Mouse (Mus musculus) midbrain, postnatal 0 days (tissue): ENCODE data around the gene Zbtb49. TPM values are rescaled to one million over a fixed set of nuclear protein-coding genes. Genes with fewer than 3 reads are reported as not detected.

ENCODE experiments used
- ATAC-seq: fragments of 200-750 bp; cut with Nextera tagmentation; 2 replicates; pipeline ENCODE4 v1.8.0; 2017; ENCODE audit warnings: moderate number of reproducible peaks, mild to moderate bottlenecking, moderate TSS enrichment, moderate library complexity; ENCODE audit not compliant: low FRiP score
- DNase-seq: peaks from one replicate; pipeline ENCODE4 v3.0.0-alpha.2; 2015; ENCODE audit warnings: low spot score
- H3K27ac ChIP-seq: fragments of 300-500 bp; sonication (generic); 2 replicates; pipeline ENCODE4 v1.5.1; 2014; ENCODE audit warnings: low read depth, mild to moderate bottlenecking, low read length, mixed read lengths
- H3K27me3 ChIP-seq: fragments of 300-500 bp; sonication (generic); 2 replicates; pipeline ENCODE4 v1.6.1; 2014; ENCODE audit warnings: low read length, control low read depth, mixed read lengths; ENCODE audit not compliant: insufficient read depth
- H3K36me3 ChIP-seq: fragments of 300-500 bp; sonication (generic); 2 replicates; pipeline ENCODE4 v1.6.1; 2014; ENCODE audit warnings: low read length, control low read depth, mixed read lengths; ENCODE audit not compliant: insufficient read depth
- H3K4me1 ChIP-seq: fragments of 300-500 bp; sonication (generic); 2 replicates; pipeline ENCODE4 v1.6.1; 2014; ENCODE audit warnings: mild to moderate bottlenecking, control low read depth, antibody characterized with exemption, low read length, mixed read lengths; ENCODE audit not compliant: insufficient read depth
- H3K4me2 ChIP-seq: fragments of 300-500 bp; sonication (generic); 2 replicates; pipeline ENCODE4 v1.6.1; 2014; ENCODE audit warnings: low read depth, mild to moderate bottlenecking, low read length, mixed read lengths; ENCODE audit not compliant: poor library complexity, severe bottlenecking
- H3K4me3 ChIP-seq: fragments of 300-500 bp; sonication (generic); 2 replicates; pipeline ENCODE4 v1.5.1; 2014; ENCODE audit warnings: low read depth, mild to moderate bottlenecking, low read length, moderate library complexity
- H3K9ac ChIP-seq: fragments of 300-500 bp; sonication (generic); replicated peaks from 2 replicates; pipeline ENCODE4 v1.6.1; 2014; ENCODE audit warnings: mild to moderate bottlenecking, low read length, moderate library complexity, mixed read lengths; ENCODE audit not compliant: poor library complexity, severe bottlenecking
- H3K9me3 ChIP-seq: fragments of 300-500 bp; sonication (generic); 2 replicates; pipeline ENCODE4 v1.6.1; 2016; ENCODE audit warnings: low read length, control low read depth
- CTCF ChIP-seq: IDR thresholded peaks from 2 replicates; pipeline ENCODE4 v1.5.1; 2016; ENCODE audit warnings: antibody characterized with exemption, mild to moderate bottlenecking
- WGBS: fragments of 180-500 bp; shearing (Covaris S2); extraction: QIAGEN DNeasy Blood & Tissue Kit; methylation state at CpG from one replicate; pipeline ENCODE4 v1.1.7; 2014; 5-methylcytosine and 5-hydroxymethylcytosine counted together
- polyA plus RNA-seq: library from polyadenylated mRNA; unstranded; fragments of >200 nt; fragmentation: Nextera tagmentation; extraction: Ambion mirVana; gene quantifications from 2 replicates; pipeline ENCODE4 v1.2.1, GENCODE M21; 2015
- total RNA-seq: library from RNA; depleted of rRNA; stranded (reverse); fragments of >200 nt; gene quantifications from 2 replicates; pipeline ENCODE4 v1.2.3, GENCODE M21; 2014

The Zbtb49 gene
- total and polyA plus RNA-seq, 2 experiments from 2014 or later = 18.9 to 22.5 TPM

DNA sequence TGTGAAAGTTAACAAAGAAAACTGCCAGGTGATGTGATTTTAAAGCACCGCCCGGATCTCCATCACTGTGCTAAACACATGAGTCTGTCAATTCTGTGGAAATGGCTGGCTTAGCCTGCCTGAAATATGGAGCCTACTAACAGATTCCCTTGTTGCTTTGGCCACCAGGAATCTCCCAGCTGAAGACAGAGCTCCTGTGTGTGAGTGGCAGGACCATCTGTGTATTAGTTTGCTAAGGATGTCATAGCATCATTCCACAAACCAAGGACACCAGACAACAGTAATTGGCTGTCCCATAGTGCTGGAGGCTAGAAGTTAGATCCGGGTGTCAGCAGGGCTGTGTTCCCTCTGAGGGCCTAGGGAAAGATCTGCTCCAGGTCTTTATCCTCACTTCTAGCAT is 29.4 kb downstream of the Zbtb49 start:
- ATAC-seq (no peak), DNase-seq (no peak)
- Histone ChIP-seq H3K27me3 (no peaks in the 10 kb centered on the region), H3K9me3 (no peaks in the 10 kb centered on the region), H3K4me1 (no peaks in the 10 kb centered on the region), H3K36me3 (no peaks in the 10 kb centered on the region), H3K4me2 (no peak overlapping the region), H3K4me3 (no peak overlapping the region), H3K9ac (no peak overlapping the region), H3K27ac (no peak overlapping the region)
- TF ChIP-seq CTCF = no peak
- 96% methylated on average over 3 of the region's 3 CpGs for WGBS

DNA sequence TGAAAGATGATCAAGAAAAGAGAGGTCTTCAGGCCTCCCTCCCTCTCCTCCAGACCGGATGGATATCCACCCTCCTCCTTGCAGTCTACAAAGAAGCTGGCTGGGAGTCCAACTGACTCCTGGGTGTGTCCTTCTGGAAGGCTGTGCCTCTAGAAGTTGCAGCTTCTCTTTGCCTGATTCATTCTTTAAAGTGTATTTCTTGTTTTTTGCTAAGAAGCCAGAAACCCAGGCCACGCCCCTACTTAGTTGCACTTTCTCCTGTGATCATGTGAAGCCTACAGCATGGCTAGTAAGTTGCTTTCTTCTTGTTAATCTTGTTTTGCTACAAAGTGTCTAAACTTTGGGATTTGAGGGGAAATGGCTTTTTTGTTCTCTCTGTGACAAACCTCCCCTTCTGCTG is 33.3 kb downstream of the Zbtb49 start:
- WGBS = 86% methylated on average over 2 of the region's 2 CpGs
- no peak for TF ChIP-seq CTCF
- Histone ChIP-seq H3K9me3 (no peaks in the 10 kb centered on the region), H3K36me3 (no peaks in the 10 kb centered on the region), H3K9ac (no peak overlapping the region), H3K4me2 (no peak overlapping the region), H3K27ac (no peak overlapping the region), H3K4me3 (no peak overlapping the region), H3K4me1 (no peaks in the 10 kb centered on the region), H3K27me3 (no peaks in the 10 kb centered on the region)
- DNase-seq (no peak), ATAC-seq (no peak)

DNA sequence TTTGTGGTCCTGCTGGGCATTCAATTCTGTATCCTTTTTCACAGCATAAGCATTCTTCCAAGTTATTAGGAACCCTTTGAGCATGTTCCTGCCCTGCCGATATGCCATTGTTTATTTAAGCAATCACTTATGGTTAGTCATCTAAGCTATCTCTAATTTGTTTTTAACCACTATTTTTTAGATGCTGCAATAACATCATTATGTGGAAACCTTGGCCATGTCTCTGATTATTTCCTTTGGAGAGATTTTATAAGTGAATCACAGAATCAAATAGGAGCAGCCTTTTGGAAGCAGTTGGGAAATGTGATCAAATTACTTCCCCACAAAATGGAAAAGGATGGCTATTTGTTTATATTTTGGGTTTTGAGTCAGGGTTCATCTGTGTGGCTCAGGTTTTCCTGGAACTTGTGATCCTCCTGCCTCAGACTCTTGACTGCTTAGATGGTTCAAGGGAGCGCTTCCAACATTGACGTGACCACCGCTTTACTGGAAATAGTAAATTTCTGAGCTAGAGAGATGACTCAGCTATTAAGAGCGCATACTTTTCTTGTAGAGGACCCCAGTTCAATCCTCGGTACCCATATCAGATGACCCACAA is 35.5 kb downstream of the Zbtb49 start:
- 87% methylated on average over 6 of the region's 6 CpGs for WGBS
- H3K27me3 ChIP-seq = no peaks in the 10 kb centered on the region

DNA sequence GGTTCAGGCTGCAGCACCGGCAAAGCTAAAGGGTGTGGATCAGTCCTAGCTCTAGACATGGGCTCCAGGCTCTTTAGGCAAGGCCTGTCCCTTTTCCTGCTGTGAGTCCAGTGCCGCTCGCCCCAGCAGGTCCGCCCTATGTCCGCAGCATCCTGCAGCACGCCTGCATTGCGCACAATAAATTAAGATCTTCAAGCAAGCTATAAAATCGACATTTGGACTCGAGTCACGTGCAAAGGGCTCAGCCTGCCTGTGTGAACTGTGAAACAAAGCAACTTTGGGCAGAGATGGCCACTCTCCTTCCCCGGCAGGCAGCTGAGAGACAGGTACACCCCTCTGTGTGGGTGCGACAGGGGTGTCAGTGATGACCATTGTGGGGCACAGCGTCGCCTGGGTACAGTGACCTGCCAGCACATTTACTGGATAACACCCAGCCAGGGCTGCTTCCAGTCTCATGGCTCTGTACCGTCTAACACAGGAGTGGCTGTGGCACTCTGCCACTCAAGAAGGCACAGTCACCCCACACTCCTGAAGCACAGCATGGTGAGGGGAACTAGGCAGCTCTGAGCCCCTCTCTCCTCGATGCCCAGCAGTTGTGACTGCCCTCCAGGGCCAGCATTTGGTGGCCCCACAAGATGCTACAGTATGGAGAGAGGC is 45.9 kb downstream of the Zbtb49 start:
- Histone ChIP-seq H3K4me2 (no peak overlapping the region), H3K9me3 (no peaks in the 10 kb centered on the region), H3K36me3 (no peaks in the 10 kb centered on the region), H3K27ac (no peak overlapping the region), H3K9ac (no peak overlapping the region), H3K4me1 (no peaks in the 10 kb centered on the region), H3K4me3 (no peak overlapping the region), H3K27me3 (no peaks in the 10 kb centered on the region)
- ATAC-seq (no peak), DNase-seq (no peak)
- WGBS = 75% methylated on average over 16 of the region's 16 CpGs
- no peak for TF ChIP-seq CTCF

More for the DNA sequence above, 35.5 kb downstream of the Zbtb49 start:
- H3K4me3 ChIP-seq = no peak overlapping the region
- H3K27ac ChIP-seq = no peak overlapping the region
- no peaks in the 10 kb centered on the region for H3K4me1 ChIP-seq
- H3K9ac ChIP-seq = no peak overlapping the region
- H3K9me3 ChIP-seq = no peaks in the 10 kb centered on the region
- no peaks in the 10 kb centered on the region for H3K36me3 ChIP-seq
- no peak overlapping the region for H3K4me2 ChIP-seq
- no peak for TF ChIP-seq CTCF
- DNase-seq (no peak), ATAC-seq (no peak)

DNA sequence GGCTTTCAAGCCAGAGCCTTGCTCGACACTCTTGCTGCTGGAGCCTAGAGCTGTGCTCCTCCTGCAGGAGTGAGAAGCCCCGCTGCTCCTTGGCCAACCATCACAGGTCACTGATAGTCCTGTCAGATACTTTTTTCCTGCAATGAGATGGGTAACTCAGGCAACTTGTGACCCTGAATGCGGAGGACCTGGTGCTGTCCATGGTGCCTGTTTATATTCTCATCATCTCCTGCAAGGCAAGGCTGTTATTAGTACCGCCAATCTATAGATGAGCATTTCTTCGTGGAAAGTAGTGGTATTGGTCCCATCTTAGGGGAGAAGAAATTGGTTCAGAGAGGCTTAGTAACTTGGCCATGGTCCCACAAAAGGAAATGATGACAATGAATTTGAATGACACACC is 46.5 kb downstream of the Zbtb49 start:
- ATAC-seq (no peak), DNase-seq (no peak)
- no peaks in the 10 kb centered on the region for H3K27me3 ChIP-seq
- no peaks in the 10 kb centered on the region for H3K36me3 ChIP-seq
- no peak overlapping the region for H3K27ac ChIP-seq
- H3K9me3 ChIP-seq = no peaks in the 10 kb centered on the region
- H3K4me2 ChIP-seq = no peak overlapping the region
- no peak overlapping the region for H3K4me3 ChIP-seq
- WGBS = 57% methylated on average over 5 of the region's 5 CpGs
- H3K9ac ChIP-seq = no peak overlapping the region
- no peak for TF ChIP-seq CTCF
- no peaks in the 10 kb centered on the region; the same call in 1 of the 2 replicates for H3K4me1 ChIP-seq

DNA sequence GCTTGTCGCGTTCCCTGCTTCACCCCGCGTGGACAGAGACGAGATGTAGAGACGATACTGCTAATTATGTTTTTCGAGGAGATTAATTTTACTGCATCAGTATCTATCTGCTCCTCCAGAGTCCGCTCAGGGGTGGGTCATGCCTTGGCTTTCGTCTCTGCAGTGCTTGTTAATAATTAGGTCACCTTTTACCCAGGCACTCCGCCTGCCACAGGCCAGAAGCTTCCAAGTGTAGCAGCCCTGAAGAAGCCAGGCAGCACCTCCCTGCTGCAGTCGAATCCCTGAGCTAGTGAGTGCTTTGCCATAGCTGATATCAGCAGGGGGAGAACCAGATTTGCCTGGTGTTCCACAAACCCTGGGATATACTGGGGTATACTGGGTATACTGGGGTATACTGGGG is 51.8 kb downstream of the Zbtb49 start:
- 61% methylated on average over 11 of the region's 11 CpGs for WGBS
- no peak for DNase-seq
- peak; percentile 70; the same call in 1 of the 2 replicates for ATAC-seq
- Histone ChIP-seq H3K4me2 (no peak overlapping the region), H3K27me3 (no peaks in the 10 kb centered on the region), H3K36me3 (no peaks in the 10 kb centered on the region), H3K9me3 (no peaks in the 10 kb centered on the region), H3K4me3 (no peak overlapping the region), H3K9ac (no peak overlapping the region), H3K4me1 (no peaks in the 10 kb centered on the region; the same call in 1 of the 2 replicates), H3K27ac (peak overlapping the region; percentile 51; the same call in 1 of the 2 replicates)
- TF ChIP-seq CTCF = no peak
